Mouse (Mus musculus): Measurements from ENCODE around the gene Dhx30.

The Dhx30 gene

GRCm38 (mm10) chr9:110047260-110047659 is 70.4 kb downstream of the Dhx30 start:
- no peak for DNase-seq (ENCODE audit: low read depth, low spot score)

GRCm38 (mm10) chr9:110045763-110046377 is 71.8 kb downstream of the Dhx30 start:
- no peak for DNase-seq (ENCODE audit: low read depth, low spot score)

DNA sequence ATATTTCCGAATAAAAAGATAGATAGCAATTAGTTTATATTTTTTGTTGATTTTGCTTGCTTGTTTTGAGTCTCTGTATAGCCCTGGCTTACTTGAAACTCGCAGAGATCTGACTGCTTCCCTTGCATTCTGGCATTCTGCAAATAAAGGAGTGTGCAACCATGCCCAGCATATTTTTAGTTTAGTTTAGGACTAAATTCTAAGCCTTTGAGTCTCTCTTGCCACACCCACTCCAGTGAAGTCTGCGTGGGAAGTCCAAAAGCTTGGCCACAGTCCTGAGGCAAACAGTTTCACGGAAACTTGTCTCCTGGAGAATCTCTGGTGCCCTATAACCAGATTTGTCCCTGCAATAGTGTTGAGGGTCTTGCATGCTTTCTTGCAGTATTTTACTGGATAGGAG is 73.3 kb downstream of the Dhx30 start:
- no peak for DNase-seq (ENCODE audit: low read depth, low spot score)

DNA sequence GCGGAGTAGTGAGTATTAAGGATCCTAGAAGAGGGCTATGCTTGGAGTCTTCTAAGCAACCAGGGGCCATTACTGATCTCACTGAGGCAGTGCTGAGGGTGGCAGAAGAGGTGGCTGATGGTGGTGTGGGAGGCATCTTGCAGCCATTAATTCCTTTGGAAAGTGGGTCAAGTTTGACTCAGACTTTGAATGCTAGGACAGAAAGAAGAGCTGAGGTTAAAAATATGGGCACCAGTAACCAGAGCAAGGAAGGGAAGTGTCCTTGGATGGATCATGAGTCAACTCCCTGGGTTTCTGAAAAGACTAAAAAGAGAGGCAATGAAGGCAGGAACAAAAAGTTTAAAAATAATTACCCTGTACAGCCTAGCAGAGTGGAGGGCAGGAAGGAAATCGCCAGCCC is 79.1 kb downstream of the Dhx30 start:
- no peak for DNase-seq (ENCODE audit: low read depth, low spot score)

DNA sequence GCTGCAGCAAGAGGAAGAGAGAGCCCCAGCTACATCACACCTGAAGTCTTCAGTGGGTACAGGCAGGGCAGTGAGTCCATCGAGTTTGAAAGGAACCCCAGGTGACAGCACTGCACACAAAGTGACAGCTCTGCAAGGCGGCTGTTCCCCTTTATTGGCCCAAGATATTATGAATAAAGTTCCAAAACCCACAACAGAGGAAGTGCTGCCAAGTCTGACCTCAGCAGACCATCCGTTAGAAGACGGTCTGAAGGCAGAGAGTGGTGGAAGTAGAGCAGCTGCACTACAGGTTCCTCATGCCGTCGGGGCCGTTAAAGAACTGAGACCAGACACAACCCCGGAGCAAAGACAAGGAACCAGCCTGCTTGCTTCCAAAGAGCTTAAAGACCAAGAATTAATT is 79.7 kb downstream of the Dhx30 start:
- no peak for DNase-seq (ENCODE audit: low read depth, low spot score)

DNA sequence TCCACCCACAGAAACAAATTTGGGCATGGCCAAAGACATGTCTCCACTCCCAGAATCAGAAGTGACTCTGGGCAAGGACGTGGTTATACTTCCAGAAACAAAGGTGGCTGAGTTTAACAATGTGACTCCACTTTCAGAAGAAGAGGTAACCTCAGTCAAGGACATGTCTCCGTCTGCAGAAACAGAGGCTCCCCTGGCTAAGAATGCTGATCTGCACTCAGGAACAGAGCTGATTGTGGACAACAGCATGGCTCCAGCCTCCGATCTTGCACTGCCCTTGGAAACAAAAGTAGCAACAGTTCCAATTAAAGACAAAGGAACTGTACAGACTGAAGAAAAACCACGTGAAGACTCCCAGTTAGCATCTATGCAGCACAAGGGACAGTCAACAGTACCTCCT is 82.5 kb downstream of the Dhx30 start:
- DNase-seq (ENCODE audit: low read depth, low spot score): no peak

Data from CD4-positive helper T cell, adult 2 months (primary cell).